Mouse (Mus musculus): ENCODE measurements around the gene Igfals.

Igfals gene

GRCm38 (mm10) chr17:24865776-24866175 is at the start of gene Igfals:
Gene Igfals (plus strand): TSS chr17:24865997.
- DNase-seq (ENCODE audit: extremely low spot score, low spot score), result no peak

DNA sequence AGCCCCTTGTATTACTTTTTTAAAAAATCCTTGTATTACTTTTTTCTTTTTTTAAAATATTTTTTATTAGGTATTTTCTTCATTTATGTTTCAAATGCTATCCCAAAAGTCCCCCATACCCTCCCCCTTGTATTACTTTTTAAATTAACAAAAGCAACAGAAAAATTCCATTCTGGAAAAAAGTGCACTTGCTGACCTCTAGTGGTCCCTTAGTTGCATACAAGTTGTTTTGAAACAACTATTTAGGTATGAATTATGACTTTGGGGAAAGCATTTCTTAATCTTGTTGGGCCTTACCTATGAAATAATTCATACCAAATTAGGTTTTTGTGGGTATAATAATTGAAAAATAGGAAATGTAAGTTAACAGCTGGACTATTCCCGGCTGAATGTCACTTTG is 48.3 kb upstream of the Igfals start:
- DNase-seq (ENCODE audit: extremely low spot score, low spot score), result no peak

- no peak for DNase-seq (ENCODE audit: extremely low spot score, low spot score)
Measured at GRCm38 (mm10) chr17:24818172-24818571, 47.6 kb upstream of the Igfals start.

DNA sequence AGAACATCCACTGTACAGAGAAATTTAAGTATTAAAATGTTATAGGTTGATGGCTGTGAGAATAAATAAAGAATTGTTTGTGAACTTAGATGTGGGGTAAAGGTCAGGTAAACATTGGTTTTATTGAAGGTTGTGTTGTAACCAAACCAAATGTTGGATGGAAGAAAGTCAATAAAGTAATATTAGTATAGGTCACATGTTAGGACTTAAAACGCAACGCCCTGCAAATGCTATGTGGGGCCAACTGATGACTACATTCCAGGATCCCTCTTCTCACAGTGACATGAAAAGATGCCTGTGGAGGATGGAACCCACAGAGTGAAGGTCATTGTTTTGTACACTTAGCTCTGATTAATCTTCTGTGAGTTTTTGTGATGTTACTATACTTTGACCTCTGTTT is 46.3 kb upstream of the Igfals start:
- DNase-seq (ENCODE audit: extremely low spot score, low spot score), result no peak

DNA sequence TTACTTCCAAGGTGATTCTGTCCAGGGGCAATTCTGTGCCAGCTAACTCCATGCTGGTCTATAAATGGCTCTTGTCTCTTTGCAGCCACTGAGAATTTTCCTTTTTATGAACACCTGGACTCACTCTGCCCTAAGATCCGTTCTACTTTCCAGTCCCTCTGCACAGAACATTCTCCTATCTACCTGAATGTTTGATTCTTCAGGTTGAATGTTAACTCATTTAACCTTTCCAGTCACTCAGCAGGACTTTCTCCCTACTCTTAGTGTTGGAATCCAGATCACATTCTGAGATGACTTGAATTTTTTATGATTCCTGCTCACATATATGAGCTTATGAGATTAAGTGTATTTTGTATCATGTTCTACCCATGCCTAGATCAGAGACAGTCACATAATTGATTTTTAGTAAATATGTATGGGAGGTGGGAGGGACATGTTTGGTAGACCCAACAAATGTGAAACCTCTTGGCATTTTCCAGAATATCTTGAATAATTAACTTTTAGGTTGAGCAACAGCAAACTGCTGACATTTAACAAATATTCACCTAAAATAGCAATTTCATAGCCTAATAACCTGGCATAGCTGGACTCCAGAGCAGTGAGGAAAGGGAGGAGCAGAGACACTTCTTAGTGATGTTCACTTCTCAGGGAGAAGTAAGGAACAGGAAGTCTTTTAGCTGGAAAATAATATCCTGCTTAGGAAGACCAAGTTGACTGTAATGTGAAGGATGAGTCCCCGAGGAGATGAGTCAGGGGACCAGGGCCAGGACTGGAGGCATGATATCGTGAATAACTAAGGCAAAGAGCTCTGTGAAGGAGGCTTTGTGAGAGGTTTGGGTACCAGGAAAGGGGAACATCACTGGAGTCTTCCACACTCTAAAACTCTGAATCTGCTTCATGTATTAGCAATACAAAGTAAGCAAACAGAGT is 44.2 kb upstream of the Igfals start:
- no peak for DNase-seq (ENCODE audit: extremely low spot score, low spot score)

DNA sequence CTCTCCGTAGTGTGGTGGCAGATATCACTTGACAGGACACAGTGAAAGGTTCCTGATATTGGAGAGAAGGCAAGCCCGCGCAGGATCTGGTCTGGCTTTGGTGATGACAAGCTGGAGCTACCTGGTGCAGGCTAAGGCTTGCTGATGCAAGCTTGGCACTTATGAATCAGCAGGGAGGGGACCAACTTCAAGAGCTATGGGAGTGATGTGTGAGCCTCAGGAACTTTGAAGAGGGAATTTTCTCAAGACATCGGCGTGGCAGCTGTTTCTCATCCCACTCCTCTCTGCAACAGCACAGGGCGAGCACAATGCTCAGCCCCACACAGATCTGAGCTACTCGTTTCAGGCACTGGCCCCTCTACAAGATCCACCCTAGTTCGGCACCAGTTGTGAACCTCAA is 26.0 kb upstream of the Igfals start, which contains the start of gene Hagh:
Hagh (plus strand) TSS at position 302 of the 400 bp plus-strand sequence.
- DNase-seq (ENCODE audit: extremely low spot score, low spot score), result no peak

- DNase-seq (ENCODE audit: extremely low spot score, low spot score), result no peak
Measured at GRCm38 (mm10) chr17:24840341-24840740, 25.5 kb upstream of the Igfals start.

DNA sequence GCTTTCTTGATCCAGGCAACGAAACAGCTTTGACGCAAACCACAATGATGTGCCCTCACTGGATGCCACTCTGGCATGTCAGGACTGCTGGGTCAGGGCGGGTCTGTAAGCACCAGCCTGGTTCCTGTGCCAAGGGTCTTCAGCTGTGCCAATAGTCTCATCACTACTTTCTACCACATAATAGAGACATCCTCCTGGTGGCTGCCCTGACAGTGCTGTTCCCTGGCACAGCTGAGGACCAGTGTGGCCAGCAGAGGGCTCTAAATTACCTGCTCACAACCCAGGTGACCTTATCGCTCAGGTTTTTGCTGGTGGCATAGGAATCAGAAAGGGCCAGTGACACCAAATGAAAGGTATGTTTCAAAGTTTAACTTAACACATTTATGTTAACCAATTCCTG is 24.7 kb upstream of the Igfals start:
- no peak for DNase-seq (ENCODE audit: extremely low spot score, low spot score)

DNA sequence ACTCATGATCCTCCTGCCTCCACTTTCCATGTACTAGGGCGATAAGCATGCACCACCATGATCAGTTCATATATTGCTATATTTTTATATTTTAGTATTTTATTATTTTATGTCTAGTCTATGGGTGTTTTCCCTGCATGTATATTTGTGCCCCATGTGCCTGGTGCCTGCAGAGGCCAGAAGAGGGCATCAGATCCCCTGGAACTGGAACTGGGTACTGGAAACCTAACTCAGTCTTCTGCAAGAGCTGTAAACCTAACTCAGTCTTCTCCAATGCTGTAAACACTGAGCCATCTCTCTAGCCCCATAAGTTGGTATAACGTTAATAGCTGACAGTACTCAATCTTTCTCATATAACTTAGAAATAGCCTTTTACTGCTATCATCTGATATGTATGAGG is 23.2 kb upstream of the Igfals start:
- no peak for DNase-seq (ENCODE audit: extremely low spot score, low spot score)

GRCm38 (mm10) chr17:24844525-24844924 is 21.3 kb upstream of the Igfals start:
- no peak for DNase-seq (ENCODE audit: extremely low spot score, low spot score)

DNA sequence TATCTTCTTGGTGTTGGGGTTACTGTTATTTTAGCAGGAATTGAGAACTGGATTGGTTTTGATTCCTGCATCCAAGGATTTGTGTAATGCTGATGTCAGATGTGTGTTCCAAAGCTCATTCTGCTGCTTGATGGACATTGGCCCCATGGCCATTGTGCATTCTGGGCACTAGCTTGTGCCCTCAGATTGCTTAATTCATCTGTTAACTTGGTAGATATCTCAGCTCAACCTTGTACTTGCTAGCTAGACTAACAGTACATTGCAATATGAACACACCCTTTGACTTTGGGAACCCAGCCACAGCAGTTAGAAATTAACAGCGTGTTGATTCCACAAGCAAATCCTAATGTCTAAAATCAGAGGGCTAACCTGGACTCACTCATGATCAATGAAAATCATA is 18.4 kb upstream of the Igfals start:
- no peak for DNase-seq (ENCODE audit: extremely low spot score, low spot score)

DNA sequence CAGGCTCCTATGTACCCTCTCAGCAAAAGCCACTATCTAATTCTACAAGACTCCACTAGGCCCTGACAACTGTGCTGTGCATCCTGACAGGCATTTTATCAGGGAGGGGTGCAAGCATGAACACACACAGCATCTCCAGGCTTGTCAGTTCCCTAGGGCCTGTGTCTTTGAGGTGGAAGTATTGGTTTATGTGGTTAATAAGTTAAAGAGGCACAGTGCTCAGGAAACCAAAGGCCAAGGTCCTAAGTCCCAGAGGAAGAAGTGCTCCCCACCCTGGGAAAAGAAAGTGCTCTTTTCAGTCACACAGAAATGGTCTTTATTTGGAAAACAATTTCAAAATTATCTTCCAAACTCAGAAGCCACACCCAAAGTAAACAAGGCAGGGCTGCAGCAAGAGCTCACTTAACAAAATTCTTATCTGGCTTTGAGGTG is 17.2 kb upstream of the Igfals start:
- no peak for DNase-seq (ENCODE audit: extremely low spot score, low spot score)

- no peak for DNase-seq (ENCODE audit: extremely low spot score, low spot score)
Measured at GRCm38 (mm10) chr17:24849733-24850064, 16.1 kb upstream of the Igfals start.

- peak; percentile 98 for DNase-seq (ENCODE audit: extremely low spot score, low spot score)
Measured at GRCm38 (mm10) chr17:24850065-24850772, 15.6 kb upstream of the Igfals start, which contains the start of gene Fahd1. Gene Fahd1 (minus strand): TSS chr17:24850364.

GRCm38 (mm10) chr17:24850773-24851127 is 15.0 kb upstream of the Igfals start:
- DNase-seq (ENCODE audit: extremely low spot score, low spot score), result no peak

GRCm38 (mm10) chr17:24851381-24852125 is 14.2 kb upstream of the Igfals start:
- DNase-seq (ENCODE audit: extremely low spot score, low spot score), result no peak

DNA sequence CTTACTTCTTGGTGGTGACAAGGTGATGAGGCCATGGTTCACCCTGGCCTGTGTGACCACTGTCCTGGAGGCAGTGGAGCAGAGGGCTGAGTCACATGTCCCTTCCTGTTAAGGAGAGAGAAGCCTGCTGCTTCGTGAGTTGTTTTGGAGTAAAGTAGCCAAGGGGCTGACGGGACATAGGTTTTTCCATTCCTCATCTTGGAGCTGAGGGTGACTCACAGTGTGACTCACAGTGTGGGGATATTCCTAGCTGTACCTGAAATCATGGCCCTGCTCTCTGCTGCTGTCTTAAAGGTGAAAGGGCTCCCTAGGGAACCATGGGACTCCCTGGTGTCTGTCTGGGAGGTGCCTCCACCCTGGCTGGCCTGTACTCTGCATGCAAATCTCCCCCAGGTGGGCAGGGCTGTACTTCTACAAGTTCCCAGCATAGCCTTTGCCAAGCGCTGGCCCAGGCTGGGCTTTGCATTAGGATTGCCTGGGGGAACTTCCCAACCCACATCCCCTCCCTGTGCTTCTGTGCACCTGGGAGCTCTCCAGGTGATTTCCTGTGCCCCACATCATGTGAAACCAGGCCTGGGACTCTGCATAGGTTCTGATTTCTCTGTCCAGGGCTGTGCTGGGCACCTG is 9.8 kb upstream of the Igfals start:
- no peak for DNase-seq (ENCODE audit: extremely low spot score, low spot score)

GRCm38 (mm10) chr17:24856589-24856988 is 9.2 kb upstream of the Igfals start:
- no peak for DNase-seq (ENCODE audit: extremely low spot score, low spot score)

- DNase-seq (ENCODE audit: extremely low spot score, low spot score), result no peak
Measured at GRCm38 (mm10) chr17:24857831-24858470, 7.8 kb upstream of the Igfals start.

GRCm38 (mm10) chr17:24858967-24859366 is 6.8 kb upstream of the Igfals start:
- no peak for DNase-seq (ENCODE audit: extremely low spot score, low spot score)

GRCm38 (mm10) chr17:24860076-24860475 is 5.7 kb upstream of the Igfals start:
- DNase-seq (ENCODE audit: extremely low spot score, low spot score), result no peak
